Mouse (Mus musculus): ENCODE measurements around the gene Tlx1. TPM values are rescaled to one million over a fixed set of nuclear protein-coding genes. Genes with fewer than 3 reads are reported as not detected.

The Tlx1 gene
- polyA plus RNA-seq, 1 experiment from 2014 or later, result not detected

DNA sequence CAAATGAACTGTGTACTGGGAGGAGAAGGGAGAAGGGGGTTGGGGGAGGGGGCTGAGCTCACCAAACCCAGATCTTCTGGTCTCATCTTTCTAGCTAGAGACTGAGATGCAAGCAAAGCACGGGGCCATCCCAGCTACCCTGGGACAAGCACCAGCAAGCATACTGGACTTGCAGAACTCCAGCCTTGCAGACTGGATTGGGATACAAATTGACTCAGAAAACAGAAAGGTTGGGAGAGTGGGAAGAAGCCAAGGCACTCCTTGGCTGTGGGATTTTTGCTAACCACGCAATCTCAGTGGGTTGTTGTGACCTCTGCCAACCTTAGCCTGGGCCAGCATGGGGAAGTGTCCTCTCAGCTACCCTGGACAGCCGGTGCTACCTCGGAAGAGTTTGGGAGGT, 3.4 kb upstream of the Tlx1 start:
- ATAC-seq (ENCODE audit: borderline replicate concordance, extremely low read depth, low FRiP score, low TSS enrichment), result no peak
- H3K36me3 ChIP-seq, result no peaks in the 10 kb centered on the region
- no peak overlapping the region for H3K9ac ChIP-seq
- peaks cover 14% of the 10 kb centered on the region for H3K4me1 ChIP-seq
- 2% methylated on average over 4 of the region's 4 CpGs for WGBS
- no peak overlapping the region for H3K4me2 ChIP-seq
- H3K9me3 ChIP-seq, result no peaks in the 10 kb centered on the region
- H3K27me3 ChIP-seq, result peaks cover 99% of the 10 kb centered on the region
- no peak overlapping the region for H3K4me3 ChIP-seq
- H3K27ac ChIP-seq, result no peak overlapping the region

DNA sequence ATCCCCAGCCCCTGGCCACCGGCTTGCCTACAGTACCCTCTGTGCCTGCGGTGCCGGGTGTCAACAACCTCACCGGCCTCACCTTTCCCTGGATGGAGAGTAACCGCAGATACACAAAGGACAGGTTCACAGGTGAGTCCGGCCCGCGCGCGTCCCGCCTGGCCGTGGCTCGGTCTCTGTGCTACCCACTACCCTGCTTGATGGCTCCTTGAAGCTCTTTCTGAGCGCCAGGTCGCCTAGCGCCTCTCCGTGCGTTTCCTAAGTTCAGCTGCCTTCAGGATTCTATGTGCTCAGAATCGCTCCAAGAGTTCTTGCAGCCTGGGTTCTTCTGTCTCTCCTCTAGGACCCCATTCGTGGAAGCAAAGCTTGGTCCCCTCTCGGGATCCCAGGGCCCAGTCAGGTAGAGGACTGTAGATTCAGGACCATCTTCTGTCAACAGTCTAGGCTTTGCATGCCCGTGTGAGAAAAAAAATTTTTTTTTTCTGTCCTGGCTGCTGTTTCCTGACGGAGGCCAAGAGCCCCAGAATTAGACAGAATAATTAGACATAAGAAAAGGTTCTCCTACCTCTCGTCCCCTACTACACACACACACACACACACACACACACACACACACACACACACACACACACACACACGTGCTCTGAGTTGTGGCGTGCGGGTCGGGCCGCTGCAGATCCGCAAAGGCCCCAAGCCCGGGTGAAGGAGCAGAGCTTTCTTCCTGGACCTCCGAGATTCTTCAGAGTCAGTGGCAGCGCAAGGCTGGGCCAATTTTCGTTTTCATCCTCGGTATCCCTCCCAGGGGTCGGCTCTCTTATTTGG, 1.1 kb downstream of the Tlx1 start:
- WGBS, result 3% methylated on average over 36 of the region's 36 CpGs
- Histone ChIP-seq H3K36me3 (no peaks in the 10 kb centered on the region), H3K4me2 (peak overlapping the region; percentile 47), H3K27me3 (peaks cover 99% of the 10 kb centered on the region), H3K4me1 (peaks cover 14% of the 10 kb centered on the region), H3K4me3 (no peak overlapping the region), H3K9ac (no peak overlapping the region), H3K9me3 (no peaks in the 10 kb centered on the region), H3K27ac (no peak overlapping the region)
- no peak for ATAC-seq (ENCODE audit: borderline replicate concordance, extremely low read depth, low FRiP score, low TSS enrichment)

DNA sequence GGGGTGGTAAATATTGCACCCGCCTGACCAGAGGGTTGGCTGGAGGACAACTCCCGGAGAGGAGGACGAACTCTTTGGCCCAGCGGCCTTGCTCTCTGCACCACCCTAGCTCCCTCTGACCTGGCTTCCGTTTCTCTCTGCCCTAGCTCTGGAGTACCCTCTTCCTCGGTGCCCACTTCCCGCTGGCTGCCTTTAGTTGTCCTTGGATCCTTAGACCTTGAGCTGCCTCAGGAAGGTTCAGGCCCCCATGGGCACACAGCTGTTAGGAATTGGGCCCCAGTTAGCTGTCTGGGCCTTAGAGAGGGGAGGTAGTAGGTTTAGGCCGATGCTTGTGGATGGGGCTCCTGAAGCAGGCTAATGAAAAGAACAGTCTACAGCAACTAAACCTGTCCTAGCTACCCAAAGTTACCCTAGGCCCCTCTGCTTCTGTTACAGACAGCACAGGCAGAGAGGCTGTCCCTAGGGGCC, 1.7 kb downstream of the Tlx1 start:
- peaks cover 14% of the 10 kb centered on the region for H3K4me1 ChIP-seq
- no peak overlapping the region for H3K4me2 ChIP-seq
- no peak overlapping the region for H3K27ac ChIP-seq
- H3K4me3 ChIP-seq, result no peak overlapping the region
- no peak overlapping the region for H3K9ac ChIP-seq
- H3K9me3 ChIP-seq, result no peaks in the 10 kb centered on the region
- H3K27me3 ChIP-seq, result peaks cover 99% of the 10 kb centered on the region
- WGBS, result 17% methylated on average over 8 of the region's 8 CpGs
- H3K36me3 ChIP-seq, result no peaks in the 10 kb centered on the region
- ATAC-seq (ENCODE audit: borderline replicate concordance, extremely low read depth, low FRiP score, low TSS enrichment), result no peak

DNA sequence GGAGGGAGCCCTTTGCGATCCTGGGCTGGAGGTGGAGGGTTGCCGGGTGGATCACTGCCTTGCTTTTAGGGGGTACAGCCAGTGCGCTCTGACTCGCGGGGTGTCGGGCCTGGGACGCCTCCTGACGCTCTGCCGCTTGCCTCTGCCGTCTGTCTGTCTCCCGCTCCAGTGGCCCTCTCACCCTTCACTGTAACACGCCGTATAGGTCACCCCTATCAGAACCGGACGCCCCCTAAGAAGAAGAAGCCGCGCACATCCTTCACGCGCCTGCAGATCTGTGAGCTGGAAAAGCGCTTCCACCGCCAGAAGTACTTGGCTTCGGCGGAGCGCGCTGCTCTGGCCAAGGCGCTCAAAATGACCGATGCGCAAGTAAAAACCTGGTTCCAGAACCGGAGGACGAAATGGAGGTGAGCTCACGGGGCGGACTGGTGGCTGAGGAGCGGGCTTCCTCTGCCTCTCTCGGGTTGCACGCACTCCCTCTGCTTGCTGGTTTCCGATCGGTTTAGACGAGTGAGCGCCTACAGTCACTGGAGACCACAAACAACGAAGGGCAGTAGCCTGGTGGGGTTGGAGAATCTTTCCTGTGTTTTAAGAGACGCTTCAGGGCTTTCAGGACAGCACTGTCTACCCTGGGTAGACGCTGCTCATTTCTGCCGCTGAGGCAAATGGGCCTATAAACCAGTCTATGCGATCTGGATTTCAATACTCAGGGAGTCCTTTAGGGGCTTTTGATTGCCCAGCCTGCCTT, 3.0 kb downstream of the Tlx1 start:
- Histone ChIP-seq H3K27ac (no peak overlapping the region), H3K4me2 (no peak overlapping the region), H3K36me3 (no peaks in the 10 kb centered on the region), H3K9me3 (no peaks in the 10 kb centered on the region), H3K4me1 (peaks cover 14% of the 10 kb centered on the region), H3K4me3 (no peak overlapping the region), H3K27me3 (peaks cover 99% of the 10 kb centered on the region), H3K9ac (no peak overlapping the region)
- no peak for ATAC-seq (ENCODE audit: borderline replicate concordance, extremely low read depth, low FRiP score, low TSS enrichment)
- WGBS, result 1% methylated on average over 44 of the region's 44 CpGs

DNA sequence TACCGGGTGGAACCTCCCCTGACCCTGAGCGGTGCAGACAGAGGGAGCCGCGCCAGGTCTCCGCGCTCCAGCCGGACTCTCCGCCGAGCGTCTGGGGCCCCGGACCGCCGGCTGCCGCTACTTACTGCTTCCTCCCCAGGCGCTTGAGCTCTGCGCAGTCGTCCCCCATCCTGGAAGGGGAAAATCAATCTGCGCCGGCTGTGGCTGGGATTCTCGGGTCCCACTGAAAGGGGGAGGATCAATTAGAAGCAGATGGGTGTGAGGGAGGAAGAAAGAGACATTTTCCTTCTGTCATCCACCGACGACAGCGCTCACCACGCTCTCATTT, 3.5 kb downstream of the Tlx1 start:
- no peak overlapping the region for H3K4me3 ChIP-seq

DNA sequence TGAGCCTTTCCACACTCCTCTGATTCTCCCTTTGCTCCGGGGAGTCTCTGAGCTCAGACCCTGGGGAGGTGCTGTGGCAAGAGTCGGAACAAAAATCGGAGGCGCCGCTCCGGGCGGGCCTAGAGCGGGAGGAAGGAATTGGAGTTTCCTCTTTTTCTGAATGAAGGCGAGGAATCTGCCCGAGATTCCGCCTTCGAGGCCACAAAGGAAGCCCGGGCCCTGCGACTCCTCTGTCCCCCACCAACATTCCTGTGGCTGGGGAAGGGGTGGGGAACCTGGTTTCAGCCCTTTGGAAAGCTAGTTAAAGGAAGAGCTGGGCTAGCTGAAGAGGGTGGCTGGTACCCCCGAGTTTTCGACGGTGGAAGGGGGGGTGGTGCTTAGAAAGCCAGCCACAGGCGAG, 4.0 kb downstream of the Tlx1 start:
- H3K9me3 ChIP-seq, result no peaks in the 10 kb centered on the region
- H3K4me3 ChIP-seq, result no peak overlapping the region
- H3K4me1 ChIP-seq, result peaks cover 14% of the 10 kb centered on the region
- no peak overlapping the region for H3K9ac ChIP-seq
- H3K4me2 ChIP-seq, result no peak overlapping the region
- H3K27me3 ChIP-seq, result peaks cover 100% of the 10 kb centered on the region
- ATAC-seq (ENCODE audit: borderline replicate concordance, extremely low read depth, low FRiP score, low TSS enrichment), result no peak
- 2% methylated on average over 18 of the region's 18 CpGs for WGBS
- no peak overlapping the region for H3K27ac ChIP-seq
- no peaks in the 10 kb centered on the region for H3K36me3 ChIP-seq

More for the DNA sequence above, 3.5 kb downstream of the Tlx1 start:
- Histone ChIP-seq H3K36me3 (no peaks in the 10 kb centered on the region), H3K27me3 (peaks cover 99% of the 10 kb centered on the region), H3K9me3 (no peaks in the 10 kb centered on the region), H3K27ac (no peak overlapping the region), H3K9ac (no peak overlapping the region), H3K4me1 (peaks cover 14% of the 10 kb centered on the region), H3K4me2 (no peak overlapping the region)
- ATAC-seq (ENCODE audit: borderline replicate concordance, extremely low read depth, low FRiP score, low TSS enrichment), result no peak
- 1% methylated on average over 24 of the region's 24 CpGs for WGBS

DNA sequence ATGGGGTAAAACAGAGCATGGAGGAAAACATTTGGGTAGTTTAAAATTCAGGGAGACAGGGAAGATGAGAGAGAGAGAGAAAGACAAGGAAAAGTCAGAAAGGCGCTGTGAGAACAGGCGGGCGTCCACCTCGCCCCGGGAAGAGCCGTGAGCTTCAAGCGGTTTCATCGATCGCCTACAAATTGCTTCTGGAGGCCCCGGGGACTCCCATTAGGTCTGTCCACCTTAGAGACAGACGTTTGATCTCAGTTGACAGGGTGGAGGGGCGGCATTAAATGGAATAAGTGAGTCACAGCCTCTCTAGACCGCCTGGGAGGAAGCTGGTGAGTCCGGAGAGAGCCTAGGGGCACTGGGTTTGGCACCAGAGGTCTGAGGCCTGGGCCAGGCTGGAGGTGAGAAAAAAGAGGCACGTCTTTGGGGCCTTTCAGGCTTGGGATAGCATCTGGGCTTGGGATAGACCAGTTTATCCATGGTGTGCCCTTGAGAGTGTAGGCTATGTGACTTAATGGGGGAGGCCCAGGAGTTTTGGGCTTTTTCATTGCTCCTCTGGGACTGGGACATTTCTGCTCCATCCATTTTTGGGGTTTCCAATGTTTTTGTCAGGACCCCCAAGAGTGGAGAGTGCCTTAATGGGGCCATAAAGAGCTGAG, 4.8 kb downstream of the Tlx1 start:
- no peak overlapping the region for H3K27ac ChIP-seq
- H3K36me3 ChIP-seq, result no peaks in the 10 kb centered on the region
- no peaks in the 10 kb centered on the region for H3K9me3 ChIP-seq
- no peak overlapping the region for H3K9ac ChIP-seq
- WGBS, result 4% methylated on average over 15 of the region's 15 CpGs
- no peak overlapping the region for H3K4me3 ChIP-seq
- H3K4me1 ChIP-seq, result peaks cover 11% of the 10 kb centered on the region
- ATAC-seq (ENCODE audit: borderline replicate concordance, extremely low read depth, low FRiP score, low TSS enrichment), result no peak
- H3K4me2 ChIP-seq, result no peak overlapping the region
- peaks cover 100% of the 10 kb centered on the region for H3K27me3 ChIP-seq

DNA sequence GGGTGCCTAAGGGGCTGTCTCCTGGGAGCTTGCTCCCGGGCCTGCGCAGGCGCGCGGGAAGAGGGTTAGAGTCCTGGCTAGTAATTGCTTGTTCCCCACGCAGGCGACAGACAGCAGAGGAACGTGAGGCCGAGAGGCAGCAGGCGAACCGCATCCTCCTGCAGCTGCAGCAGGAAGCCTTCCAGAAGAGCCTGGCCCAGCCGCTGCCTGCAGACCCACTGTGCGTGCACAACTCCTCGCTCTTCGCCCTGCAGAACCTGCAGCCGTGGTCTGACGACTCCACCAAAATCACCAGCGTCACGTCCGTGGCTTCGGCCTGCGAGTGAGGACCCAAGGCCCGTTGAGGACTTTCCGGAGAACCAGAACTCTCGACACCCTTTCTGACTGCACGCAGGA, 5.3 kb downstream of the Tlx1 start:
- Histone ChIP-seq H3K27ac (no peak overlapping the region), H3K4me1 (peaks cover 10% of the 10 kb centered on the region), H3K9ac (no peak overlapping the region), H3K27me3 (peaks cover 100% of the 10 kb centered on the region), H3K4me2 (no peak overlapping the region), H3K4me3 (no peak overlapping the region), H3K36me3 (no peaks in the 10 kb centered on the region), H3K9me3 (no peaks in the 10 kb centered on the region)
- ATAC-seq (ENCODE audit: borderline replicate concordance, extremely low read depth, low FRiP score, low TSS enrichment), result no peak
- WGBS, result 1% methylated on average over 26 of the region's 26 CpGs

DNA sequence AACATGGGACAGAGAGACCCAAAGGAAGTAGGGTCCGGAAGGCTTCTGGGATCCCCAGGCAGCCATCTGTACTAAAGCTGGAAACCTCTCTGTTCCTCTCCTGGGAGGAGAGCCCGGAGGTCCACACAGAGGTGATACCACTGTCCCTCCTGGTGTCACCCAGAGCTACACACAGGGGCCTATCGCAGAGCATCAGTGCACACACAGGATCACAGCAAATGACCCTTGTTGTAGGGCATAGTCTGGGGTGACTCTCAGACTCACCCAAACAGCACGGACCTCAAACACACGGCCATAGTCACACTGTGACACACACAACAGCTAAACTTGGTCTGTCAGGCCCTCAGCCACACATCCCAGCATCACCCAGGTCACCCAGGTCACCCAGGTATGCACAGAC, 5.9 kb downstream of the Tlx1 start:
- peaks cover 6% of the 10 kb centered on the region; the same call in 1 of the 2 replicates for H3K4me1 ChIP-seq
- ATAC-seq (ENCODE audit: borderline replicate concordance, extremely low read depth, low FRiP score, low TSS enrichment), result no peak
- no peak overlapping the region for H3K27ac ChIP-seq
- no peak overlapping the region for H3K4me3 ChIP-seq
- H3K36me3 ChIP-seq, result no peaks in the 10 kb centered on the region
- H3K4me2 ChIP-seq, result no peak overlapping the region
- no peak overlapping the region for H3K9ac ChIP-seq
- peaks cover 100% of the 10 kb centered on the region for H3K27me3 ChIP-seq
- no peaks in the 10 kb centered on the region for H3K9me3 ChIP-seq
- WGBS, result 3% methylated on average over 5 of the region's 5 CpGs

DNA sequence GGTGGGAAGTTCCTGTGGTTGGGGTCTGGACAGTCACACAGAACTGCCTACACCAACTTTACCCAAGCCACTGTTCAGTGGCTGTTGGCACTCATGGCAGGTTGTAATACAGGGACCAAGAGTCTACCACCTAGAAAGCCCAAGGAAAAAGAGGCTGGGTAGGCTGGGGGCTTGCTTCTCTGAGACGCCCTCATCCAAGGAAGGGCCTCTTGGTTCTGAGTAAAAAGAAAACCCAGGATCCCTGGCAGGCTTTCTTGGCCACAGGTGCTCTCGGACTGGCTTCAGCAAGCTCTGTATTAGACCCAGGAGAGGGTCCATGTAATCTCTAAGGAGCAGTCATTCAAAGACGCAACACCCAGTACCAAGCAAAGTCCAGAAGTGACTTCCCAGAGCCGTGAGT, 7.7 kb downstream of the Tlx1 start:
- H3K27ac ChIP-seq, result no peak overlapping the region
- no peaks in the 10 kb centered on the region for H3K36me3 ChIP-seq
- H3K9ac ChIP-seq, result no peak overlapping the region
- H3K4me1 ChIP-seq, result peaks cover 6% of the 10 kb centered on the region; the same call in 1 of the 2 replicates
- ATAC-seq (ENCODE audit: borderline replicate concordance, extremely low read depth, low FRiP score, low TSS enrichment), result no peak
- no peaks in the 10 kb centered on the region for H3K9me3 ChIP-seq
- H3K4me2 ChIP-seq, result no peak overlapping the region
- 3% methylated on average over 4 of the region's 4 CpGs for WGBS
- H3K27me3 ChIP-seq, result peaks cover 100% of the 10 kb centered on the region
- H3K4me3 ChIP-seq, result no peak overlapping the region

DNA sequence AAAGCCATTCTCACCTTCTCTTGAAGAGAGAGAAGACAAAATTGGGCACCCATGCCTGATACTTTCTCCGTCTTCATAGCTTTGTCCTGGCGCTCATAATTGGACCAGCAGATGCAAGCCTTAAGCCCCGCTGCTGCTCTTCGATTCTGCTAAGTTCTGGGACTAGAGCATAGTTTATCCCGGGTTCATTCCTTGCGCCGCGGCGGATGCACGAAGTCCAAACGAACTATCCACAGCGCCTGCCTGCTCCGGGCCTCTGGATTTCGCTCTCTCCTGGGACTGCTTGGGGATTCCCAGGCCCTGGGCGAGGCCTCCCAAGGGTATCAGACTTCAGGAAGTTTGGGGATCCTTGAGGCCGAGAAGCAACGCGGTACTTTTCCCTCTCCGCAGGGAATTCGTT, 8.4 kb downstream of the Tlx1 start:
- no peak overlapping the region for H3K27ac ChIP-seq
- H3K27me3 ChIP-seq, result peaks cover 100% of the 10 kb centered on the region
- no peak overlapping the region for H3K4me3 ChIP-seq
- ATAC-seq (ENCODE audit: borderline replicate concordance, extremely low read depth, low FRiP score, low TSS enrichment), result no peak
- H3K4me2 ChIP-seq, result no peak overlapping the region
- H3K4me1 ChIP-seq, result peaks cover 6% of the 10 kb centered on the region; the same call in 1 of the 2 replicates
- WGBS, result under 1% methylated on average over 20 of the region's 20 CpGs
- no peak overlapping the region for H3K9ac ChIP-seq
- H3K9me3 ChIP-seq, result no peaks in the 10 kb centered on the region
- H3K36me3 ChIP-seq, result no peaks in the 10 kb centered on the region

DNA sequence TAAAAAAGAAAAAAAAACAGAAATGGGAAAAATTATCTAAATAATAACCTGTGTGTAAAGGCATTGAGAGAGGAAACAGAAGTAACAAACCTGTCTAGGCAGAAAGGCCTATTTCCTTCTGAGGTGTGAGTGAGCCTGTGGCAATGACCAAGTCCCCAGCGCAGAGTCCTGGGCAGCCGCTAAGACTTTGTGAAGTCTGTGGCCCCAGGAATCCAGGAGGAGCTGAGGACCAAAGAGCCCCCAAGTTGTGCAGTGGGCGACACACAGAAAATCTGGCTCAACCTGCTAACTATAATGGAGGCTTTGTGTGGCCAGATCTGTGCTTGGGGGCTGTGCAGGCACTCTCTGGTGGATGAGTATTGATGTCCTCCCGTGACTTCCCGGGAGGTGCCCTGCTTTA, 9.0 kb downstream of the Tlx1 start:
- no peaks in the 10 kb centered on the region for H3K9me3 ChIP-seq
- no peaks in the 10 kb centered on the region for H3K36me3 ChIP-seq
- H3K4me2 ChIP-seq, result no peak overlapping the region
- peaks cover 100% of the 10 kb centered on the region for H3K27me3 ChIP-seq
- no peak overlapping the region for H3K4me3 ChIP-seq
- no peak for ATAC-seq (ENCODE audit: borderline replicate concordance, extremely low read depth, low FRiP score, low TSS enrichment)
- peaks cover 6% of the 10 kb centered on the region; the same call in 1 of the 2 replicates for H3K4me1 ChIP-seq
- no peak overlapping the region for H3K27ac ChIP-seq
- H3K9ac ChIP-seq, result no peak overlapping the region
- 4% methylated on average over 5 of the region's 5 CpGs for WGBS

Measured in lung, embryonic 15.5 days (tissue).